Mouse (Mus musculus): Measurements from ENCODE around the gene Xbp1. TPM values are rescaled to one million over a fixed set of nuclear protein-coding genes. Genes with fewer than 3 reads are reported as not detected.
"Not testable (repeated sequence)": the region's sequence is repeated elsewhere in the genome, so short reads cannot be mapped to it uniquely, and the experiment has no call there.

Xbp1 gene
- polyA plus RNA-seq, 1 experiment from 2014 or later: 151 TPM

DNA sequence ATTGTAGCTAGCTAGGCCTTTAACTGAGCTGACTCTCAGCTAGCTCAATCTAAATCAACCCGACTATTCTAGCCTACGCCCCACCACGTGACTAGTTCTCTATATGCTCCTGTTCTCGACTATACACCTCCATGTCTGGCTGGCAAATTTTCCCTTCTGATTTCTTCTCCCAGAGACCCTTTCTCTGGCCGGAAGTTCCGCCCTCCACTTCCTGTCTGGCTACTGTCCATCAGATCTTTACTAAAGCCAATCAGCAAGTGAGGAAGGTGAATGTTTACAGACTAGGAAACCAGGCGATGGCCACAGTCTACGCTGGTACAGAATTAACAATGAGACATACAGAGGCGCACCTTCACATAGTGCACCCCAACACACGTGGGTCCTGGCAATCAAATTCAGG, 31.0 kb upstream of the Xbp1 start:
- H3K4me2 ChIP-seq (ENCODE audit: low read depth, low read length); H3K27ac ChIP-seq (ENCODE audit: low read length); H3K36me3 ChIP-seq (ENCODE audit: control insufficient read depth, insufficient read depth); H3K4me1 ChIP-seq (ENCODE audit: control insufficient read depth, insufficient read depth, low read length); H3K9ac ChIP-seq (ENCODE audit: low read length); H3K4me3 ChIP-seq (ENCODE audit: low read length); H3K27me3 ChIP-seq (ENCODE audit: control insufficient read depth, insufficient read depth, low read length); ATAC-seq (replicated peaks; ENCODE audit: extremely low read depth, insufficient read depth, low FRiP score); H3K9me3 ChIP-seq (replicated peaks; ENCODE audit: control insufficient read depth, low read length): not testable (repeated sequence)
- 81% methylated on average over 10 of the region's 10 CpGs for WGBS

DNA sequence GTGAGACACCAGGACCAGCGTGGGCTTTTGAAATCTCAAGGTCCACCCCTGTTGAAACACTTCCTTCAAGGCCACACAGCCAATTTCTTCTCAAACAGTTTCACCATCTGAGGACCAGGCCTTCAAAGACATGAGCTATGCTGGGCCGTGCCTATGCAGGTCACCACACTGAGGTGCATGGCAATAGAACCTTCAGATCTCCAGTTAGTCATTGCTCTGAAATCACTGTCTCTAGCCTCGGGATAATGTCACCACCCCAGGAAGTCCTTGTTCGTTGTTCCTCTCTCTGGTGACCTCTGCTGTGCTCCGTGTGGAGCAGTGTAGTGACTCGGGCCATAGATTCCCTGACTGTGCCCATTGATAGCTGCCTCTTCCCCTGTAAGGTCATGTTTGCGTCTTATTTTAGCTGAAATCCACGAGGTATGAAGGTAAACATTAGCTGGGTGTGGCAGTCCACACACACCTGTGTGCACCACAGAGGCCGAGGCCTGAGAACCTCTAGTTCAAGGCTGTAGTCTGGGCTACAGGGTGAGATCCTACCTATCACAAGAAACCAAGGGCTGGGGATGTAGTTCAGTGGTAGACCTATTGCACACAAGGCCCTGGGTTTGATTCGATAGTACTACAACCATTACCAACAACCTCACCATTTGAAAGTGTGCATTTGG, 29.3 kb upstream of the Xbp1 start:
- H3K36me3 ChIP-seq (ENCODE audit: control insufficient read depth, insufficient read depth): no peaks in the 10 kb centered on the region
- no peak overlapping the region for H3K4me2 ChIP-seq (ENCODE audit: low read depth, low read length)
- H3K4me3 ChIP-seq (ENCODE audit: low read length): no peak overlapping the region
- H3K9me3 ChIP-seq (replicated peaks; ENCODE audit: control insufficient read depth, low read length): no peaks in the 10 kb centered on the region
- no peak for ATAC-seq (replicated peaks; ENCODE audit: extremely low read depth, insufficient read depth, low FRiP score)
- WGBS: 74% methylated on average over 10 of the region's 10 CpGs
- no peak overlapping the region for H3K9ac ChIP-seq (ENCODE audit: low read length)
- H3K27me3 ChIP-seq (ENCODE audit: control insufficient read depth, insufficient read depth, low read length): no peaks in the 10 kb centered on the region
- H3K4me1 ChIP-seq (ENCODE audit: control insufficient read depth, insufficient read depth, low read length): no peaks in the 10 kb centered on the region
- no peak overlapping the region for H3K27ac ChIP-seq (ENCODE audit: low read length)

DNA sequence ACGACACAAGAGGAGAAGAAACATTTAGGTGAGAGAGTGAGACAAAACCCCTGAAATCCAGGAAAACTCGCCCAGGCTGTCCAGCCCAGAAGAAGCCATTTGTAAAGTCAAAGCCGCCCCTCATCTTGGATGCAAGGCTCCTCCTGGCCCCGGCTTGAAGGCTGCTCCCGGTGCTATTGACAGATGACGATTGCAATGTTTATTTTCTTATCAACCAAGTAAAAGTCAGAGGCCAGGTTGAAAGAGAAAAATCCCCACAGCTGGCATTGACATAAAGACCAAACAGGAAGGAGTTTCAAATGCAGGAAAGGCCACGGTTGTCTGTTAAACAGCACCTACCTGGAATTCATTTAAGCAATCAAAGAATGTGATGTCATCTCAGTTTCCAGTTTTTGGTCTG, 28.5 kb upstream of the Xbp1 start:
- Histone ChIP-seq H3K27me3 (ENCODE audit: control insufficient read depth, insufficient read depth, low read length) (no peaks in the 10 kb centered on the region), H3K9me3 (replicated peaks; ENCODE audit: control insufficient read depth, low read length) (no peaks in the 10 kb centered on the region), H3K4me2 (ENCODE audit: low read depth, low read length) (no peak overlapping the region), H3K27ac (ENCODE audit: low read length) (no peak overlapping the region), H3K4me3 (ENCODE audit: low read length) (no peak overlapping the region), H3K9ac (ENCODE audit: low read length) (no peak overlapping the region), H3K4me1 (ENCODE audit: control insufficient read depth, insufficient read depth, low read length) (no peaks in the 10 kb centered on the region), H3K36me3 (ENCODE audit: control insufficient read depth, insufficient read depth) (no peaks in the 10 kb centered on the region)
- 41% methylated on average over 7 of the region's 7 CpGs for WGBS
- ATAC-seq (replicated peaks; ENCODE audit: extremely low read depth, insufficient read depth, low FRiP score): no peak

DNA sequence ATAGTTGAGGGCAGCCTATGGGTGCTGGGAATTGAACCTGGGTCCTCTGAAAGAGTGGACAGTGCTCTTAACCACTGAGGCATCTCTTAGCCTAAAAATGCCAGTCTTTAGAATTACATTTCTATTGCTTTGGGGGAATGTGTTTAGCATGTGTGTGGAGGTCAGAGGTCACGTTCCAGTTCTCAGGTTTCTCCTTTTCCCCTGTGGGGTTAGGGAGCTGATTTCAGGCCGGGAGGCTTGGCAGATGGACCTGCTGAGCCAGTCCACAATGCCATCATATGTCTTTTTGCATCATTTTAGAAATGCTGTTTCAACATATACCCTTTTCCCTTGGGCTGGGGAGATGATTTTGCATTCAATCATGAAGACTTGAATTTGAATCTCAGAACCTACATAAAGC, 26.6 kb upstream of the Xbp1 start:
- Histone ChIP-seq H3K4me1 (ENCODE audit: control insufficient read depth, insufficient read depth, low read length) (no peaks in the 10 kb centered on the region), H3K27ac (ENCODE audit: low read length) (no peak overlapping the region), H3K9me3 (replicated peaks; ENCODE audit: control insufficient read depth, low read length) (no peaks in the 10 kb centered on the region), H3K4me2 (ENCODE audit: low read depth, low read length) (no peak overlapping the region), H3K9ac (ENCODE audit: low read length) (no peak overlapping the region), H3K27me3 (ENCODE audit: control insufficient read depth, insufficient read depth, low read length) (no peaks in the 10 kb centered on the region), H3K4me3 (ENCODE audit: low read length) (no peak overlapping the region), H3K36me3 (ENCODE audit: control insufficient read depth, insufficient read depth) (no peaks in the 10 kb centered on the region)
- 65% methylated on average over 2 of the region's 2 CpGs for WGBS
- ATAC-seq (replicated peaks; ENCODE audit: extremely low read depth, insufficient read depth, low FRiP score): no peak

DNA sequence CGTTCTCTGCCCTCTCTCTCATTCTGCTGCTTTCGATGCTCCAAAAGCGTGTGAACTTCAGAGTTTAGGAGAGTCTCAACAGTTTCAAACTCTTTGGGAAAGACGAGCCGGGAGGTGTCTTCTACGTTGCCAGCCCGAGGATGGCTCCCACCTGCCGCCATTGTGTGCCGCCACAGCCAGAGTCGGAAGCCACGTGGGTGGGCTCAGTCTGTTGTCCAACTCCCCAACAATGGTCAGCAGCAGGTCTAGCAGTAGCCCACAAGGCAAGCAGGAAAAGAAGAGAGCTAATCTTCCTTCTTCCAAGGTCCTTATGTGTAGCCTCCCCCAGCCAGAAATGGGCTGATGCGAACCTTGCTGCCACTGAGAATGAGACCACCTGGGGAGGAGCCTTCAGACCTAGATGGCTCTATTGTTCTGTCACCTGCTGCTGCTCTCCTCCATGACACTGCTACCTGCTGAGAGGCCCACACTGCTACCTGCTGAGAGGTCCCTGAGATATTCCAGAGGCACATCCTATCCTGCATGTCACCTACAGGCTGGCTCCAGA, 25.1 kb upstream of the Xbp1 start:
- Histone ChIP-seq H3K36me3 (ENCODE audit: control insufficient read depth, insufficient read depth) (no peaks in the 10 kb centered on the region), H3K9ac (ENCODE audit: low read length) (no peak overlapping the region), H3K4me2 (ENCODE audit: low read depth, low read length) (no peak overlapping the region), H3K4me3 (ENCODE audit: low read length) (no peak overlapping the region), H3K27me3 (ENCODE audit: control insufficient read depth, insufficient read depth, low read length) (no peaks in the 10 kb centered on the region), H3K9me3 (replicated peaks; ENCODE audit: control insufficient read depth, low read length) (no peaks in the 10 kb centered on the region), H3K4me1 (ENCODE audit: control insufficient read depth, insufficient read depth, low read length) (0 out of 2 replicates have a peak, but pooled peaks cover 4% of the 10 kb centered on the region), H3K27ac (ENCODE audit: low read length) (no peak overlapping the region)
- ATAC-seq (replicated peaks; ENCODE audit: extremely low read depth, insufficient read depth, low FRiP score): no peak
- 80% methylated on average over 12 of the region's 12 CpGs for WGBS

DNA sequence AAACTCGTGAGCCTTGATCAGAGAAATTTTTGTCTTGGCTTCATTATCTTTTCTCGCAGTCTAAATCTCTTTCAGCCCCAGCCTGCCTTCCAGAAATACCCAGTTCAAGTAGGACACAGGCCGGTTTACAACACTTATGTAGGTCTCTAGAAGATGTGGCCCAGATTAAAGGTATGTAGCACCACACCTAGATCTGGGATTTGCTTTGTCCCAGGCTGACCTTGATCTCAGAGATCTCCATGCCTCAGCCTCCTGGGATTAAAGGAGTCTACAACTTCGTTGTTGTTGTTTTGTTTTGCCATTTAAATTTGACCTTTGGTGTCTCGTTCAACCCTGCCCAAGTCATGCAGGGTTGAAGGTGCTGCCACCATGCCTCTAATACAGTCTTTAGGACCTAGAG, 24.6 kb upstream of the Xbp1 start:
- H3K9me3 ChIP-seq (replicated peaks; ENCODE audit: control insufficient read depth, low read length): no peaks in the 10 kb centered on the region
- H3K4me2 ChIP-seq (ENCODE audit: low read depth, low read length): no peak overlapping the region
- 0 out of 2 replicates have a peak, but pooled peaks cover 4% of the 10 kb centered on the region for H3K4me1 ChIP-seq (ENCODE audit: control insufficient read depth, insufficient read depth, low read length)
- H3K36me3 ChIP-seq (ENCODE audit: control insufficient read depth, insufficient read depth): no peaks in the 10 kb centered on the region
- WGBS: 68% methylated on average over 5 of the region's 5 CpGs
- ATAC-seq (replicated peaks; ENCODE audit: extremely low read depth, insufficient read depth, low FRiP score): no peak
- H3K9ac ChIP-seq (ENCODE audit: low read length): no peak overlapping the region
- H3K27me3 ChIP-seq (ENCODE audit: control insufficient read depth, insufficient read depth, low read length): no peaks in the 10 kb centered on the region
- H3K4me3 ChIP-seq (ENCODE audit: low read length): no peak overlapping the region
- H3K27ac ChIP-seq (ENCODE audit: low read length): no peak overlapping the region

DNA sequence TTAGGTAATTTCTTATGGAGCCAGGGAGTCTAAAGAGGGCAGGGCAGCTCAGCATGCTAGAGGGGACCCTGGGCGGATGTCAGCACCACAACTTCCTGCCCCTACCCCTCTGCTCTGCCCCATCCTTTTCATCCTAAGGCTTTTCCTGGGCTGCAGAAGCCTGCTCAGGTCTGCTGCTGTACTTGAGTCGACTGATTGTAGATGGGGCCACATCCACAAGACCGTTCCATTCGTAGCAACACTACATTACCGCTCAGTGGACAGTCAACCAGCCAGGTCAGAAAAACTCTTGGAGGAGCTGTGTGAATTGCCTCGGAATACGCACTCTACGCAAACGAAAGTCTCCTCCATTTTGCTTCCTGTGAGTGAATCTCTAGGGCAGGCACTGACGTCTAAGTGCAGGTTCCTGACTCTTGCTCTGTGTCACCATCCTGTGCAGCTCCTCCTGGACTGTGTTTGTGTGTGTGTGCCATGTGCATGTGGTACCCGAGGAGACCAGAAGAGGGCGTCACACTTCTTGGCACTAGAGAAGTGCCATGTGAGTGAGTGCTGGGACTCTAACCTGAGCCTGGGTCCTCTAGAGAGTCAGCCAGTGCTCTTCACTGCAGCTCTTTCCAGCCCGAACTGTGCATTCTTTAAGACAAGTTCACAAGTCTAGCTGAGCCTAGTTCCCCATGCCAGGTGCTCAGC, 23.8 kb upstream of the Xbp1 start:
- H3K27ac ChIP-seq (ENCODE audit: low read length): no peak overlapping the region
- no peaks in the 10 kb centered on the region for H3K36me3 ChIP-seq (ENCODE audit: control insufficient read depth, insufficient read depth)
- H3K9ac ChIP-seq (ENCODE audit: low read length): no peak overlapping the region
- H3K9me3 ChIP-seq (replicated peaks; ENCODE audit: control insufficient read depth, low read length): no peaks in the 10 kb centered on the region
- 94% methylated on average over 13 of the region's 13 CpGs for WGBS
- H3K4me2 ChIP-seq (ENCODE audit: low read depth, low read length): no peak overlapping the region
- 0 out of 2 replicates have a peak, but pooled peaks cover 4% of the 10 kb centered on the region for H3K4me1 ChIP-seq (ENCODE audit: control insufficient read depth, insufficient read depth, low read length)
- ATAC-seq (replicated peaks; ENCODE audit: extremely low read depth, insufficient read depth, low FRiP score): no peak
- H3K27me3 ChIP-seq (ENCODE audit: control insufficient read depth, insufficient read depth, low read length): no peaks in the 10 kb centered on the region
- H3K4me3 ChIP-seq (ENCODE audit: low read length): no peak overlapping the region

DNA sequence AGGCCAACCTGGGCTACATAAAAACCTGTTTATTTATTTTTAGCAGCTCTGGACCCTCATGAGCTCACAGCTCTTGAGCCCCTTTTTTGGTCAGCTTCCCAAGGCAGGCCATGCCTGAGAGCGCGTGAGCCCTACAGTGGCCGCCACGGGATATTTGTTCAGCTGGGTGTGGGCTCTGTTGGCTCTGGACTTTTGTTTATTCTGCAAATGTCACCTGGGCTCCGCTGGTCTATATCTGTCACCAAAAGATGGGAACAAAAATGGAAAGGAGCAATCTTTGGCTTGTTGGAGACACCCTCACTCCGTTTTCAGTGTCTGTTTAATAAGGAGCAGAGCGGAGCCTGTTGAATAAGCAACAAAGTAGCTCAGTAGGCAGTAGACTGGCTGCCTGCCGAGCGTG, 22.0 kb upstream of the Xbp1 start:
- no peak for ATAC-seq (replicated peaks; ENCODE audit: extremely low read depth, insufficient read depth, low FRiP score)
- Histone ChIP-seq H3K4me2 (ENCODE audit: low read depth, low read length) (no peak overlapping the region), H3K4me1 (ENCODE audit: control insufficient read depth, insufficient read depth, low read length) (0 out of 2 replicates have a peak, but pooled peaks cover 4% of the 10 kb centered on the region), H3K27me3 (ENCODE audit: control insufficient read depth, insufficient read depth, low read length) (no peaks in the 10 kb centered on the region), H3K36me3 (ENCODE audit: control insufficient read depth, insufficient read depth) (no peaks in the 10 kb centered on the region), H3K4me3 (ENCODE audit: low read length) (no peak overlapping the region), H3K9ac (ENCODE audit: low read length) (no peak overlapping the region), H3K27ac (ENCODE audit: low read length) (peak overlapping the region; percentile 44), H3K9me3 (replicated peaks; ENCODE audit: control insufficient read depth, low read length) (no peaks in the 10 kb centered on the region)
- WGBS: 70% methylated on average over 9 of the region's 9 CpGs

DNA sequence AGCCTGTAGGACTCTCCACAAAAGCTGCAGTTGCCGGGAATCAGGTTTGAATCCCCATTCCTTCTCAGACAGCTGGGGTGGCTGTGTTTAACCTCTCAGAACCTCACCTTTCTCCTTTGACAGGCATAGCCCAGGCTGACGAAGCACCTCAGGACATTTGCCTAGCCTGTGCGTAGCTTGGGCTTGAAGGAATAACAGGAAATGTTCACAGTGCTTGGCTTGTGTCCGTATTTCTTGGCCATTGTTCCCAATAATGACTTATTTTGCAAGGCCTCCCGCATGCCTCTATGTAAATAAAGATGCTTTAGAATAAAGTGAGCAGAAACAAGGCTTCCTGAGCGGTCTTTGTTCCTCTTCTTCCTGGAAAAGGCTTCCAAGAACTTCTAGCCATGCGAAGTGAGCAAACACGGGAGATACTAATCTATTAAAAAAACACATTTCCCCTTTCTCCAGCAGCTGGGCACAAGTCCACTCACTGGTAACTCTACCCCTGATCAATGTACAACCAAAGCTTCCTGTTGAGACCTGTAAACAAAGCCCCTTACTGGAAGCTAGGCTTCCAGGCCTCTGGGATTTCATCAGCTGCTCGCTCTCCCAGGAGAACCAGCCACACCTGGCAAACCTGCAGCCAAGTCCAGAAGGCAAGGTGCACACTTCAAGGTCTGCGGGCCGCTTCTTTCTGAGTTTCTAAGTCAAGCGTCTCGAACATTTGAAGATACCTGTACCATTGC, 21.4 kb upstream of the Xbp1 start:
- H3K27ac ChIP-seq (ENCODE audit: low read length): peak overlapping the region; percentile 57

More for the DNA sequence above, 21.4 kb upstream of the Xbp1 start:
- H3K4me1 ChIP-seq (ENCODE audit: control insufficient read depth, insufficient read depth, low read length): 0 out of 2 replicates have a peak, but pooled peaks cover 4% of the 10 kb centered on the region
- 0 out of 2 replicates have a peak, but pooled peaks cover 2% of the 10 kb centered on the region for H3K9me3 ChIP-seq (replicated peaks; ENCODE audit: control insufficient read depth, low read length)
- 61% methylated on average over 13 of the region's 13 CpGs for WGBS
- no peak overlapping the region for H3K4me3 ChIP-seq (ENCODE audit: low read length)
- H3K27me3 ChIP-seq (ENCODE audit: control insufficient read depth, insufficient read depth, low read length): no peaks in the 10 kb centered on the region
- H3K4me2 ChIP-seq (ENCODE audit: low read depth, low read length): no peak overlapping the region
- no peak for ATAC-seq (replicated peaks; ENCODE audit: extremely low read depth, insufficient read depth, low FRiP score)
- H3K9ac ChIP-seq (ENCODE audit: low read length): no peak overlapping the region
- H3K36me3 ChIP-seq (ENCODE audit: control insufficient read depth, insufficient read depth): no peaks in the 10 kb centered on the region
